Mouse (Mus musculus) G1E (cell line): ENCODE measurements around the gene Mb21d2.

Experiments used
- CTCF ChIP-seq: IDR thresholded peaks from 2 replicates; pipeline ENCODE4 v1.5.1; 2012; ENCODE audit warnings: low read depth, low read length, inconsistent platforms, mixed read lengths
- GATA1 ChIP-seq: IDR thresholded peaks from 2 replicates; pipeline ENCODE4 v1.6.1; 2012; ENCODE audit warnings: borderline replicate concordance, low read length, inconsistent platforms, mixed read lengths

DNA sequence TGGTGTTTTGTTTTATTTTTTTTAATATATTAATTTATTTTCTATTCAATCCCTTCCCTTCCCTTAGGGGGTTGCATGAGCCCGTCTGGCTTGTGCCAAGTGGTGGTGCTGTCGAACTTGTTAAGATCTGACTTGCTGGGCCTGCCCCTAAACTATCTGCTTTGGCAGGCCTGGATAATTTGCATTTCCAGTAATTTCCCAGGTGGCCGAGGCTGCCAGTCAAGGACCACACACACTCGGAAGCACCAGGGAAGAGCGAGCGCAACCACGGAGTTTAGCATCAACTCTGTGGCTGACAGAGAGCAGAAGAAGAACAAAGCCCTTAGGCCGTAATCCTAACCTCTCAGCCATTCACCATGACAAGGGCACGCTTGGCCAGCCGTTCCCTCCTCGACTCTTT lies 88.4 kb downstream of the Mb21d2 start:
- TF ChIP-seq CTCF (no peak), GATA1 (no peak)
